In the genomic region with DNA sequence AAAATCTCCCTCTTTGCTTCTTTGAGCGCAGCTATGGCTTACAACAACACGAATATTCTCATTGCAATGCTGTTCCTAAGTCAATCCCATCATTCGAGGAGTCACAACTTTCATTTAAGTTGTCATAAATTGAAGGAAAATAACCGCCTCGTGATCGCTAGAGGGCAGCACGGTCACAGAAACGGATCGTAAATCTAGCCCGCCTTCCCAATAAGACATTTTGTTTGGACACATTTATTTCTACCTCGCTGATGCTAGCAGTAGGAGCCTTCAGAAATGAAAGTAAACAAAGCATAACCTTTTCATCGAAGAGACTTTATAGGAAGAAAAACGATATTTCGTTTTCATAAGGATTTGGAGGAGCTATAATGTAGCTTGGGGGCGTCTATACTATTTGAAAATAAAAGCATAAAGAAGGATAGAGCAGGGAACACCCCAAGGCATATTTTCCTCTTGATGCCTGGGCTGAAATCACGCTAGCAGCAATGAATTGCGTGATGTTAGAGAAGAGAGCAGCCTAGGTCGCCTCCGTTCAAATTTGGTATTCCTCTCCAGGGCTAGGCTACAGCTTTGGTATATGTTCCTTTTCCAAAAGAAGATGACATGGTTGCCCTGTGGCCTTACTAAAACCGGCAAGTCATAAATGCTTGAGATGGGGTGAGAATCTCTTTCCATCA, we compare ENCODE assay signal across 7 mouse cellular contexts. TPM values are rescaled to one million over a fixed set of nuclear protein-coding genes. Genes with fewer than 3 reads are reported as not detected.
DNase-seq lines count a peak whose midpoint lies in the region; ATAC-seq and TF ChIP-seq lines count a peak whose summit lies in the region.

No protein-coding gene starts in this region.

- no peaks in the 10 kb centered on the region for H3K36me3 ChIP-seq in ES-Bruce4 (ENCODE audit: control insufficient read depth, insufficient read depth, low read length, poor library complexity, severe bottlenecking)
- H3K36me3 ChIP-seq in embryonic facial prominence, embryonic 11.5 days (replicated peaks; ENCODE audit: control insufficient read depth, insufficient read depth, low read depth, low read length): no peaks in the 10 kb centered on the region
- no peaks in the 10 kb centered on the region for H3K36me3 ChIP-seq in heart, embryonic 16.5 days (ENCODE audit: control insufficient read depth, insufficient read depth)
- H3K36me3 ChIP-seq in liver, postnatal 0 days (replicated peaks; ENCODE audit: insufficient read depth, low read length): no peaks in the 10 kb centered on the region
- H3K36me3 ChIP-seq in neural tube, embryonic 15.5 days: no peaks in the 10 kb centered on the region

- WGBS in embryonic facial prominence, embryonic 11.5 days: 28% methylated on average over 20 of the region's 20 CpGs
- 26% methylated on average over 20 of the region's 20 CpGs for WGBS in heart, embryonic 16.5 days
- WGBS in liver, postnatal 0 days (ENCODE audit: insufficient replicate concordance): 25% methylated on average over 20 of the region's 20 CpGs
- 24% methylated on average over 20 of the region's 20 CpGs for WGBS in neural tube, embryonic 15.5 days

- TF ChIP-seq CTCF in ES-Bruce4 (IDR thresholded peaks at IDR 0.05; ENCODE audit: low read depth, low read length): peak; percentile 60
- peak; percentile 77 for TF ChIP-seq CTCF in liver, postnatal 0 days (IDR thresholded peaks at IDR 0.05; ENCODE audit: low read depth)

- H3K4me1 ChIP-seq in ES-Bruce4 (ENCODE audit: control insufficient read depth, insufficient read depth, low read length): no peaks in the 10 kb centered on the region
- no peaks in the 10 kb centered on the region for H3K4me1 ChIP-seq in embryonic facial prominence, embryonic 11.5 days (ENCODE audit: control insufficient read depth, insufficient read depth, low read length)
- H3K4me1 ChIP-seq in heart, embryonic 16.5 days (ENCODE audit: control insufficient read depth, insufficient read depth, low read length): no peaks in the 10 kb centered on the region
- no peaks in the 10 kb centered on the region for H3K4me1 ChIP-seq in liver, postnatal 0 days (ENCODE audit: insufficient read depth)
- H3K4me1 ChIP-seq in neural tube, embryonic 15.5 days: peaks cover 4% of the 10 kb centered on the region; the same call in 1 of the 2 replicates

- TF ChIP-seq POLR2A in ES-Bruce4 (IDR thresholded peaks at IDR 0.05; ENCODE audit: insufficient read depth, low read length): no peak

- no peak for TF ChIP-seq EP300 in ES-Bruce4 (IDR thresholded peaks at IDR 0.05; ENCODE audit: insufficient read depth, low read depth, low read length)
- TF ChIP-seq EP300 in liver, postnatal 0 days (IDR thresholded peaks at IDR 0.05; ENCODE audit: low read depth): no peak

- H3K27me3 ChIP-seq in ES-Bruce4 (ENCODE audit: control insufficient read depth, insufficient read depth, low read length, poor library complexity, severe bottlenecking): no peaks in the 10 kb centered on the region
- no peaks in the 10 kb centered on the region for H3K27me3 ChIP-seq in embryonic facial prominence, embryonic 11.5 days (ENCODE audit: control insufficient read depth, insufficient read depth, low read length)
- H3K27me3 ChIP-seq in heart, embryonic 16.5 days (ENCODE audit: control insufficient read depth, insufficient read depth, low read length): no peaks in the 10 kb centered on the region
- no peaks in the 10 kb centered on the region for H3K27me3 ChIP-seq in liver, postnatal 0 days (ENCODE audit: insufficient read depth, low read length)
- H3K27me3 ChIP-seq in neural tube, embryonic 15.5 days (replicated peaks): no peaks in the 10 kb centered on the region

- no peak overlapping the region for H3K4me2 ChIP-seq in embryonic facial prominence, embryonic 11.5 days (ENCODE audit: low read depth, low read length)
- peak overlapping the region; percentile 59 for H3K4me2 ChIP-seq in heart, embryonic 16.5 days (ENCODE audit: low read depth, low read length)
- H3K4me2 ChIP-seq in liver, postnatal 0 days (ENCODE audit: low read depth, low read length): peak overlapping the region; percentile 43; the same call in 1 of the 2 replicates
- H3K4me2 ChIP-seq in neural tube, embryonic 15.5 days: peak overlapping the region; percentile 47

- peak; percentile 55 for DNase-seq in adrenal gland, postnatal 14 days
- DNase-seq in embryonic facial prominence, embryonic 11.5 days (ENCODE audit: low spot score): peak; percentile 80
- DNase-seq in layer of hippocampus, adult 11-12 months (ENCODE audit: low spot score): peak; percentile 55
- DNase-seq in liver, postnatal 0 days: peak; percentile 51

- H3K9ac ChIP-seq in ES-Bruce4 (ENCODE audit: low read depth, poor library complexity, severe bottlenecking): no peak overlapping the region
- no peak overlapping the region for H3K9ac ChIP-seq in embryonic facial prominence, embryonic 11.5 days (replicated peaks; ENCODE audit: low read length)
- H3K9ac ChIP-seq in heart, embryonic 16.5 days (ENCODE audit: low read length): no peak overlapping the region; the same call in 1 of the 2 replicates
- H3K9ac ChIP-seq in liver, postnatal 0 days (replicated peaks): no peak overlapping the region
- H3K9ac ChIP-seq in neural tube, embryonic 15.5 days (replicated peaks): no peak overlapping the region

- H3K9me3 ChIP-seq in ES-Bruce4 (replicated peaks; ENCODE audit: control insufficient read depth, insufficient read depth, low read length, poor library complexity, severe bottlenecking): no peaks in the 10 kb centered on the region
- H3K9me3 ChIP-seq in embryonic facial prominence, embryonic 11.5 days (replicated peaks; ENCODE audit: control insufficient read depth, low read length): no peaks in the 10 kb centered on the region
- no peaks in the 10 kb centered on the region for H3K9me3 ChIP-seq in heart, embryonic 16.5 days (replicated peaks; ENCODE audit: control insufficient read depth, low read length)
- H3K9me3 ChIP-seq in liver, postnatal 0 days (ENCODE audit: low read length): no peaks in the 10 kb centered on the region
- H3K9me3 ChIP-seq in neural tube, embryonic 15.5 days (replicated peaks): no peaks in the 10 kb centered on the region

- no peak overlapping the region for H3K4me3 ChIP-seq in ES-Bruce4 (ENCODE audit: low read depth, low read length)
- no peak overlapping the region for H3K4me3 ChIP-seq in embryonic facial prominence, embryonic 11.5 days (ENCODE audit: low read depth, low read length)
- peak overlapping the region; percentile 32 for H3K4me3 ChIP-seq in heart, embryonic 16.5 days (ENCODE audit: low read length)
- no peak overlapping the region for H3K4me3 ChIP-seq in liver, postnatal 0 days (ENCODE audit: low read depth, low read length)
- H3K4me3 ChIP-seq in neural tube, embryonic 15.5 days (replicated peaks): peak overlapping the region; percentile 17

- no peak for ATAC-seq in embryonic facial prominence, embryonic 11.5 days (replicated peaks; ENCODE audit: insufficient number of reproducible peaks, low FRiP score, low TSS enrichment, low read depth)
- no peak for ATAC-seq in heart, embryonic 16.5 days (replicated peaks; ENCODE audit: extremely low read depth, insufficient read depth, low FRiP score)
- no peak for ATAC-seq in liver, postnatal 0 days
- peak; percentile 59; the same call in 1 of the 2 replicates for ATAC-seq in neural tube, embryonic 15.5 days (ENCODE audit: low FRiP score)

- no peak overlapping the region for H3K27ac ChIP-seq in ES-Bruce4 (ENCODE audit: insufficient read depth, low read length)
- H3K27ac ChIP-seq in embryonic facial prominence, embryonic 11.5 days (replicated peaks; ENCODE audit: low read depth, low read length): no peak overlapping the region
- no peak overlapping the region for H3K27ac ChIP-seq in heart, embryonic 16.5 days (ENCODE audit: low read length)
- no peak overlapping the region for H3K27ac ChIP-seq in liver, postnatal 0 days (ENCODE audit: low read depth)
- no peak overlapping the region; the same call in 1 of the 2 replicates for H3K27ac ChIP-seq in neural tube, embryonic 15.5 days (replicated peaks)

RNA-seq across cellular contexts. Expression of a gene that starts 39.6 kb away (rescaled TPM):
- not detected in 2 replicates for polyA plus RNA-seq in ES-Bruce4 (2011; ENCODE audit: insufficient read depth, insufficient read length, low read depth, missing spikeins)
- total RNA-seq in adrenal gland, postnatal 14 days (2021): not detected in 2 replicates
- polyA plus RNA-seq in embryonic facial prominence, embryonic 11.5 days (2014; fragmentation: Nextera tagmentation; extraction: Ambion mirVana): not detected in 2 replicates
- polyA plus RNA-seq in heart, embryonic 16.5 days (2015; fragmentation: Nextera tagmentation; extraction: Ambion mirVana): not detected in 2 replicates
- not detected in 2 replicates for polyA plus RNA-seq in liver, postnatal 0 days (2015; fragmentation: Nextera tagmentation; extraction: Ambion mirVana)
- 0.29 and 0.68 TPM in 2 replicates for polyA plus RNA-seq in neural tube, embryonic 15.5 days (2015; fragmentation: Nextera tagmentation; extraction: Ambion mirVana)

RNA-seq across cellular contexts. Expression of a gene that starts 39.7 kb away (rescaled TPM):
- polyA plus RNA-seq in ES-Bruce4 (2011; ENCODE audit: insufficient read depth, insufficient read length, low read depth, missing spikeins): 28.0 and 28.8 TPM in 2 replicates
- total RNA-seq in adrenal gland, postnatal 14 days (2021): 11.0 and 13.0 TPM in 2 replicates
- polyA plus RNA-seq in embryonic facial prominence, embryonic 11.5 days (2014; fragmentation: Nextera tagmentation; extraction: Ambion mirVana): 11.8 and 12.9 TPM in 2 replicates
- polyA plus RNA-seq in heart, embryonic 16.5 days (2015; fragmentation: Nextera tagmentation; extraction: Ambion mirVana): 7.4 and 7.8 TPM in 2 replicates
- 5.0 and 5.1 TPM in 2 replicates for polyA plus RNA-seq in liver, postnatal 0 days (2015; fragmentation: Nextera tagmentation; extraction: Ambion mirVana)
- polyA plus RNA-seq in neural tube, embryonic 15.5 days (2015; fragmentation: Nextera tagmentation; extraction: Ambion mirVana): 16.1 and 16.9 TPM in 2 replicates

Comparison
In these comparisons a context has a peak if more than half of its experiments do, and no peak if none do; other contexts are left out.
1. H3K4me3 ChIP-seq: peak in heart, embryonic 16.5 days (single experiment) and neural tube, embryonic 15.5 days (single experiment); none in ES-Bruce4 (single experiment), embryonic facial prominence, embryonic 11.5 days (single experiment) and liver, postnatal 0 days (single experiment).
2. Peak in every context shown above with its lines, with median percentiles within 50 percentile points of each other: DNase-seq.